Mouse (Mus musculus) MEL (cell line): ENCODE data around the gene Ksr1. TPM values are rescaled to one million over a fixed set of nuclear protein-coding genes. Genes with fewer than 3 reads are reported as not detected.

ENCODE experiments used
- DNase-seq: peaks from one replicate; pipeline ENCODE4 v3.0.0; 2011; ENCODE audit warnings: low read depth, low spot score
- H3K27ac ChIP-seq: 2 replicates; pipeline ENCODE4 v1.5.1; 2012; ENCODE audit warnings: low read depth, mild to moderate bottlenecking, control low read depth, low read length, moderate library complexity; ENCODE audit not compliant: control insufficient read depth
- H3K27me3 ChIP-seq, 2 experiments: fragments of 150-350 bp in 1 of 2; sonication (generic) in 1 of 2; 2 replicates each; pipeline ENCODE4 v1.6.1; 2012; ENCODE audit warnings: low read length in 2 of 2, mild to moderate bottlenecking in 2 of 2, improper control_type of control experiment in 1 of 2, moderate library complexity in 1 of 2; ENCODE audit not compliant: insufficient read depth in 2 of 2, control insufficient read depth in 1 of 2
- H3K36me3 ChIP-seq, 2 experiments: 2 replicates each; pipeline ENCODE4 v1.6.1; 2012 to 2014; ENCODE audit warnings: low read length in 2 of 2, improper control_type of control experiment in 1 of 2, inconsistent platforms in 1 of 2, mild to moderate bottlenecking in 1 of 2; ENCODE audit not compliant: insufficient read depth in 2 of 2, control insufficient read depth in 1 of 2
- H3K4me1 ChIP-seq, 2 experiments: fragments of 150-350 bp in 1 of 2; sonication (generic) in 1 of 2; 2 replicates each; pipeline ENCODE4 v1.6.1; 2012; ENCODE audit warnings: low read length in 2 of 2, improper control_type of control experiment in 1 of 2, mild to moderate bottlenecking in 1 of 2; ENCODE audit not compliant: insufficient read depth in 2 of 2, control insufficient read depth in 1 of 2
- H3K4me3 ChIP-seq, 2 experiments: fragments of 150-350 bp in 1 of 2; sonication (generic) in 1 of 2; 2 replicates each; pipeline ENCODE4 v1.5.1; 2012; ENCODE audit warnings: low read depth in 2 of 2, low read length in 2 of 2, mild to moderate bottlenecking in 2 of 2, moderate library complexity in 2 of 2, control low read depth in 1 of 2, improper control_type of control experiment in 1 of 2; ENCODE audit not compliant: control insufficient read depth in 1 of 2, insufficient read depth in 1 of 2
- H3K79me2 ChIP-seq: 2 replicates; pipeline ENCODE4 v1.6.1; 2012; ENCODE audit warnings: mild to moderate bottlenecking, low read length, moderate library complexity; ENCODE audit not compliant: control insufficient read depth, poor library complexity, insufficient read depth
- H3K9ac ChIP-seq: 2 replicates; pipeline ENCODE4 v1.6.1; 2012; ENCODE audit warnings: low read depth, mild to moderate bottlenecking, control low read depth, low read length, moderate library complexity; ENCODE audit not compliant: control insufficient read depth, poor library complexity, severe bottlenecking
- H3K9me3 ChIP-seq: fragments of 150-350 bp; sonication (generic); replicated peaks from 2 replicates; pipeline ENCODE4 v1.6.1; 2012; ENCODE audit warnings: mild to moderate bottlenecking, low read length, improper control_type of control experiment, moderate library complexity; ENCODE audit not compliant: insufficient read depth
- BHLHE40 ChIP-seq: IDR thresholded peaks from 2 replicates; pipeline ENCODE4 v1.6.1; 2012; ENCODE audit warnings: low read depth, mild to moderate bottlenecking, inconsistent platforms, low read length, improper control_type of control experiment, borderline replicate concordance
- CHD2 ChIP-seq: IDR thresholded peaks from 2 replicates; pipeline ENCODE4 v1.6.1; 2011; ENCODE audit warnings: low read length, improper control_type of control experiment
- ELF1 ChIP-seq: IDR thresholded peaks from 2 replicates; pipeline ENCODE4 v1.6.1; 2014; ENCODE audit warnings: low read depth, mild to moderate bottlenecking, inconsistent platforms, low read length, improper control_type of control experiment, moderate library complexity
- EP300 ChIP-seq, 2 experiments: IDR thresholded peaks; 2 replicates each; pipeline ENCODE4 v1.6.1; 2011; ENCODE audit warnings: improper control_type of control experiment in 2 of 2, low read length in 2 of 2, low read depth in 1 of 2, mild to moderate bottlenecking in 1 of 2
- JUND ChIP-seq: IDR thresholded peaks from 2 replicates; pipeline ENCODE4 v1.6.1; 2011; ENCODE audit warnings: low read depth, mild to moderate bottlenecking, improper control_type of control experiment, low read length
- KAT2A ChIP-seq: conservative IDR thresholded peaks from 2 replicates; pipeline ENCODE4 v1.6.1; 2012; ENCODE audit warnings: low read depth, low read length, improper control_type of control experiment, inconsistent platforms
- MAZ ChIP-seq: IDR thresholded peaks from 2 replicates; pipeline ENCODE4 v1.6.1; 2012; ENCODE audit warnings: low read depth, mild to moderate bottlenecking, inconsistent platforms, low read length, improper control_type of control experiment
- MXI1 ChIP-seq: IDR thresholded peaks from 2 replicates; pipeline ENCODE4 v1.6.1; 2011; ENCODE audit warnings: mild to moderate bottlenecking, low read depth, low read length, improper control_type of control experiment
- MYB ChIP-seq: IDR thresholded peaks from 2 replicates; pipeline ENCODE4 v1.6.1; 2011; ENCODE audit warnings: mild to moderate bottlenecking, low read depth, low read length, improper control_type of control experiment
- MYC ChIP-seq: IDR thresholded peaks from 2 replicates; pipeline ENCODE4 v1.6.1; 2011; ENCODE audit warnings: low read depth, mild to moderate bottlenecking, low read length, improper control_type of control experiment, moderate library complexity
- NELFE ChIP-seq: IDR thresholded peaks from 2 replicates; pipeline ENCODE4 v1.6.1; 2011; ENCODE audit warnings: low read depth, low read length, improper control_type of control experiment
- POLR2A ChIP-seq, 2 experiments: IDR thresholded peaks; 2 replicates each; pipeline ENCODE4 v1.6.1; 2011 to 2012; ENCODE audit warnings: low read length in 2 of 2, mild to moderate bottlenecking in 2 of 2, control low read depth in 1 of 2, improper control_type of control experiment in 1 of 2, low read depth in 1 of 2, moderate library complexity in 1 of 2; ENCODE audit not compliant: control insufficient read depth in 1 of 2, insufficient read depth in 1 of 2, poor library complexity in 1 of 2
- POLR2AphosphoS2 ChIP-seq: IDR thresholded peaks from 2 replicates; pipeline ENCODE4 v1.6.1; 2011; ENCODE audit warnings: low read length, improper control_type of control experiment
- POLR2AphosphoS5 ChIP-seq: IDR thresholded peaks from 2 replicates; pipeline ENCODE4 v1.6.1; 2012; ENCODE audit warnings: low read depth, borderline replicate concordance, mild to moderate bottlenecking, inconsistent platforms, low read length, moderate library complexity, mixed read lengths
- RAD21 ChIP-seq: IDR thresholded peaks from 2 replicates; pipeline ENCODE4 v1.6.1; 2011; ENCODE audit warnings: mild to moderate bottlenecking, low read depth, low read length, improper control_type of control experiment
- RCOR1 ChIP-seq: IDR thresholded peaks from 2 replicates; pipeline ENCODE4 v1.6.1; 2012; ENCODE audit warnings: low read depth, mild to moderate bottlenecking, inconsistent platforms, low read length, improper control_type of control experiment
- SIN3A ChIP-seq: IDR thresholded peaks from 2 replicates; pipeline ENCODE4 v1.6.1; 2012; ENCODE audit warnings: low read length, improper control_type of control experiment, inconsistent platforms
- TBP ChIP-seq: IDR thresholded peaks from 2 replicates; pipeline ENCODE4 v1.8.0; 2011; ENCODE audit warnings: low read depth, low read length, improper control_type of control experiment
- TCF12 ChIP-seq: IDR thresholded peaks from 2 replicates; pipeline ENCODE4 v1.6.1; 2014; ENCODE audit warnings: low read depth, mild to moderate bottlenecking, inconsistent platforms, low read length, improper control_type of control experiment, moderate library complexity
- UBTF ChIP-seq: IDR thresholded peaks from 2 replicates; pipeline ENCODE4 v1.6.1; 2012; ENCODE audit warnings: low read depth, mild to moderate bottlenecking, inconsistent platforms, low read length, improper control_type of control experiment, moderate library complexity, borderline replicate concordance; ENCODE audit not compliant: insufficient read depth
- USF1 ChIP-seq: IDR thresholded peaks from 2 replicates; pipeline ENCODE4 v1.6.1; 2014; ENCODE audit warnings: low read depth, mild to moderate bottlenecking, inconsistent platforms, low read length, improper control_type of control experiment, moderate library complexity
- USF2 ChIP-seq, 2 experiments: IDR thresholded peaks; 2 replicates each; pipeline ENCODE4 v1.6.1; 2011 to 2012; ENCODE audit warnings: improper control_type of control experiment in 2 of 2, low read length in 2 of 2, borderline replicate concordance in 1 of 2, inconsistent platforms in 1 of 2, low read depth in 1 of 2, mild to moderate bottlenecking in 1 of 2; ENCODE audit not compliant: insufficient read depth in 1 of 2
- ZC3H11A ChIP-seq: IDR thresholded peaks from 2 replicates; pipeline ENCODE4 v1.6.1; 2012; ENCODE audit warnings: low read depth, mild to moderate bottlenecking, inconsistent platforms, low read length, improper control_type of control experiment
- ZNF384 ChIP-seq: IDR thresholded peaks from 2 replicates; pipeline ENCODE4 v1.6.1; 2012; ENCODE audit warnings: low read depth, mild to moderate bottlenecking, inconsistent platforms, low read length, improper control_type of control experiment
- polyA plus RNA-seq, 2 experiments: library from polyadenylated mRNA; stranded (reverse) in 1 of 2; unstranded in 1 of 2; fragments of >175 nt in 1 of 2; fragments of >200 nt in 1 of 2; gene quantifications; 2 replicates each; pipeline versions ENCODE4 v1.2.1 to v1.2.4; 2012; ENCODE audit warnings: low replicate concordance in 2 of 2, low read depth in 1 of 2; ENCODE audit not compliant: insufficient read length in 2 of 2, insufficient read depth in 1 of 2, missing spikeins in 1 of 2
- total RNA-seq: library from RNA; depleted of rRNA; stranded (reverse); fragments of 300-350 nt; gene quantifications from 2 replicates; pipeline ENCODE4 v1.2.3, GENCODE M21; 2012

The Ksr1 gene
- total and polyA plus RNA-seq, 3 experiments: 9.7 to 18.4 TPM; not detected in 1

DNA sequence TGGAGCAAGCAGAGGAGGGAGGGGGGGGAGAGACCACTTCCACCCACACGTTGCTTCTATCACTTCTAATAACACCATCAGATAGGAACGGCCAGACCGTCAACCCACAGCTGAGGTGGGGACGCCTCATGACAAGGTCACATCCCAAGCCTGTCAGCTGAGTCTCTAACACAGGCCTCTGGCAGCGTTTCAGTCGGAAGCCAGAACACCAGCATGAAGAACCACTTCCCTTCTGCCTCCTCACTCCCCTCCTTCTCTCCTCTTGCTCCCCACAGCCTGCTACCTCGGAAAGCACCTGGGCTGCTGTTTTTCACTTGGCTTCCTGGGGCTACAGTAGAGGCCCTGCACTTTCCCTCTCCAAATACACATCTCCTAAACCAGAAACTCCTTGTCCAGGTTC is 53.4 kb downstream of the Ksr1 start:
- H3K36me3 ChIP-seq: no peaks in the 10 kb centered on the region; a peak in 1 of 4 replicates
- no peak overlapping the region for H3K27ac ChIP-seq
- DNase-seq: no peak
- H3K79me2 ChIP-seq: no peaks in the 10 kb centered on the region
- no peaks in the 10 kb centered on the region for H3K9me3 ChIP-seq
- H3K4me1 ChIP-seq: peaks cover 0 to 7% of the 10 kb centered on the region in 2 experiments; a peak in 2 of 4 replicates
- TF ChIP-seq MYB: no peak
- TF ChIP-seq SIN3A: no peak
- no peak for TF ChIP-seq UBTF
- no peak for TF ChIP-seq TCF12
- no peak for TF ChIP-seq KAT2A
- TF ChIP-seq USF1: no peak
- no peaks in the 10 kb centered on the region for H3K27me3 ChIP-seq
- H3K4me3 ChIP-seq: no peak overlapping the region
- H3K9ac ChIP-seq: no peak overlapping the region

DNA sequence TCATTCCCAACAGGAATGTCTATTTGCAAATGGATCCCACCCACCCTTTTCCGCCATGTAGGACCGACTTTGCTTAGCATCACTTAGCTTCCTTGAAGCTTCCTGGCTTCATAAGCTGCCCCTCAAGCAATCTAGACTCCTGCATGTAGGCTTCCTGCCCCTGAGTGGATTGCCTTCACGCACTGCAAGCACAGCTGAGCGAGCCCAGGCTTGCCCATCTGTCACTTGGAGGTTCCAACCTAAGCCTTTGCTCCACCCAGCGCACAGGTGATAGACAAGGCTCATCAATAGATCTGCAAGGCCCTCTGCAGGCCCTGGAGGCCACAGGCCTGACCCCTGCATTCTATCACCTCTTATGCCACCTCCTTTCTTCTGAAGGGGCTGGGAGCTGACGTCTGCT is 54.0 kb downstream of the Ksr1 start:
- Histone ChIP-seq H3K9ac (no peak overlapping the region), H3K9me3 (no peaks in the 10 kb centered on the region), H3K4me3 (no peak overlapping the region), H3K79me2 (no peaks in the 10 kb centered on the region), H3K27ac (no peak overlapping the region), H3K4me1 (peaks cover 0 to 7% of the 10 kb centered on the region in 2 experiments; a peak in 2 of 4 replicates), H3K27me3 (no peaks in the 10 kb centered on the region), H3K36me3 (no peaks in the 10 kb centered on the region; a peak in 1 of 4 replicates)
- DNase-seq: no peak
- TF ChIP-seq ELF1 (no peak), MXI1 (no peak), JUND (no peak), RCOR1 (no peak), UBTF (no peak), POLR2AphosphoS2 (no peak)

DNA sequence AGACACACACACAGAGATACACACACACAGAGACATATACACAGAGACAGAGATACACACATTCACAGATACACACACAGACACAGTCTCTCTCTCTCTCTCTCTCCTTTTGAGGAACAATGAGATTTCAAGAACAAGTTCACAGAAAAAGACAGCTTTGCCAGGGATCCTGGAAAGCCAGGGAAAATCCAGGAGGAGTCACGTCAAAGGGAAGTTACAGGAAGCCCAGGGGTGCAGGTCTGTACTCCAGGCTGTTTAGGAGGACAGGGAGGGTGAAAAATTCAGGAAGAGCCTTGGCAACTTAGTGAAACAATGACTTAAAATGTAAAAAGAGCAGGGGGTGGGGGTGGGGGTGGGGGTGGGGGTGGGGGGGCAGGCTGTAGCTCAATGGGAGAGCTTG is 56.5 kb downstream of the Ksr1 start:
- Histone ChIP-seq H3K4me3 (no peak overlapping the region), H3K9me3 (no peaks in the 10 kb centered on the region), H3K4me1 (peaks cover 0 to 14% of the 10 kb centered on the region in 2 experiments; a peak in 3 of 4 replicates), H3K79me2 (no peaks in the 10 kb centered on the region), H3K27ac (no peak overlapping the region), H3K36me3 (no peaks in the 10 kb centered on the region; a peak in 1 of 4 replicates), H3K9ac (no peak overlapping the region), H3K27me3 (no peaks in the 10 kb centered on the region)
- no peak for DNase-seq
- TF ChIP-seq BHLHE40 (no peak), MAZ (no peak), POLR2AphosphoS2 (no peak), NELFE (no peak), TCF12 (no peak), POLR2AphosphoS5 (no peak), USF1 (no peak), CHD2 (no peak), RAD21 (no peak), MYC (no peak), ZNF384 (no peak), POLR2A (IDR thresholded peaks at IDR 0.05; ENCODE audit: control insufficient read depth in 1 of 2, insufficient read depth in 1 of 2, low read depth in 1 of 2, low read length in 2 of 2, poor library complexity in 1 of 2) (no peak), JUND (no peak), ZC3H11A (no peak), TBP (no peak), USF2 (IDR thresholded peaks at IDR 0.05; ENCODE audit: borderline replicate concordance in 1 of 2, insufficient read depth in 1 of 2, low read depth in 1 of 2, low read length in 2 of 2) (no peak), SIN3A (no peak), KAT2A (no peak), UBTF (no peak), EP300 (IDR thresholded peaks at IDR 0.05; ENCODE audit: low read depth in 1 of 2, low read length in 2 of 2) (no peak)
